ENCODE assay signal across 8 mouse cellular contexts in the genomic region with DNA sequence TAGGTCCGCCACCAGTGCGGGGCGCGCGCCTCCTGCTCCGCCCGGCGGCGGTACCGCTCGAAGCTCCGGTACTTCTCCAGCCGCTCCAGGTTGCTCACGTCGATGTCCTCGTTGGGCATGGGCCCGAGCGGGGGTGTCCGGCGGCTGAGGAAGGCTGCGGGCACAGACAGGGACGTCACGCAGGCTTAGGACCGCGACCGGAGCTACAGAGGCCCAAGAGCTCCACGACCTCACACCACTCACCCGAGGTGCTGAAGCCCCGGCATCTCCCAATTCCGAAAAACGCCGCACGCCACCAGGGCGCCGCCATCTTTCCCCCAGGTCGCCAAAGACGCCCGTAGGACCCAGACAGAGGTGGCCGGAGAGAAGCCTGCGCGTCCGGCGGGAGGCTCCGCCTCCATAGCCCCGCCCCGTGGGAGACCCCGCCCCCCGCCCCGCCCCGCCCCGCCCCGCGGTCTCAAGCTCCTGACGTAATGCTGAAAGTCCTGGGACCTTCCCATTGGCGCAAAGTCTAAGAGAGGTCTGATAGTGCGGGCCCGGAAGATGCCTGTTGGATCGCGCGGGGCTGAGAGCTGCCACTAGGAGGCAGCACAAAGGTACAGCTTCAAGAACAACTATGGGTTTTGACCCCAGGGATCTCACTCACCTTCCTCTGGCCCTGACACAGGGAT. TPM values are rescaled to one million over a fixed set of nuclear protein-coding genes. Genes with fewer than 3 reads are reported as not detected.
DNase-seq lines count a peak whose midpoint lies in the region; ATAC-seq and TF ChIP-seq lines count a peak whose summit lies in the region.

Gene Mrpl38, minus strand, starts transcription at position 401 of the 671 bp plus-strand sequence.

- H3K27ac ChIP-seq in bone marrow, adult 2 months (ENCODE audit: control insufficient read depth, insufficient read depth, low read depth, low read length, poor library complexity), result peak within 1 kb of the TSS; percentile 47; the same call in 1 of the 2 replicates
- H3K27ac ChIP-seq in embryonic facial prominence, embryonic 15.5 days (replicated peaks), result peak within 1 kb of the TSS; percentile 80
- peak within 1 kb of the TSS; percentile 76 for H3K27ac ChIP-seq in kidney, embryonic 14.5 days (ENCODE audit: low read depth, low read length)
- peak within 1 kb of the TSS; percentile 83 for H3K27ac ChIP-seq in limb, embryonic 15.5 days

- peak within 1 kb of the TSS; percentile 98 for H3K4me3 ChIP-seq in bone marrow, adult 2 months (replicated peaks; ENCODE audit: control insufficient read depth, low read depth, low read length)
- peak within 1 kb of the TSS; percentile 94 for H3K4me3 ChIP-seq in embryonic facial prominence, embryonic 15.5 days (replicated peaks)
- peak within 1 kb of the TSS; percentile 98 for H3K4me3 ChIP-seq in kidney, embryonic 14.5 days (ENCODE audit: low read length)
- H3K4me3 ChIP-seq in limb, embryonic 15.5 days, result peak within 1 kb of the TSS; percentile 94

- H3K9ac ChIP-seq in embryonic facial prominence, embryonic 15.5 days, result peak within 1 kb of the TSS; percentile 87
- peak within 1 kb of the TSS; percentile 84 for H3K9ac ChIP-seq in kidney, embryonic 14.5 days (ENCODE audit: low read depth, low read length)
- peak within 1 kb of the TSS; percentile 71 for H3K9ac ChIP-seq in limb, embryonic 15.5 days

- H3K9me3 ChIP-seq in embryonic facial prominence, embryonic 15.5 days (replicated peaks), result no peaks in the 10 kb centered on the region
- H3K9me3 ChIP-seq in kidney, embryonic 14.5 days (ENCODE audit: control insufficient read depth, low read length), result no peaks in the 10 kb centered on the region
- no peaks in the 10 kb centered on the region for H3K9me3 ChIP-seq in limb, embryonic 15.5 days

- peaks cover 46% of the 10 kb centered on the region for H3K36me3 ChIP-seq in embryonic facial prominence, embryonic 15.5 days
- H3K36me3 ChIP-seq in kidney, embryonic 14.5 days (ENCODE audit: control insufficient read depth, insufficient read depth, low read length), result peaks cover 46% of the 10 kb centered on the region
- H3K36me3 ChIP-seq in limb, embryonic 15.5 days, result peaks cover 52% of the 10 kb centered on the region

- no peaks in the 10 kb centered on the region for H3K27me3 ChIP-seq in embryonic facial prominence, embryonic 15.5 days
- no peaks in the 10 kb centered on the region for H3K27me3 ChIP-seq in kidney, embryonic 14.5 days (ENCODE audit: control insufficient read depth, insufficient read depth, low read length)
- H3K27me3 ChIP-seq in limb, embryonic 15.5 days, result no peaks in the 10 kb centered on the region

- peak; percentile 8; the same call in 1 of the 2 replicates for TF ChIP-seq POLR2A in bone marrow, adult 2 months (IDR thresholded peaks at IDR 0.05; ENCODE audit: borderline replicate concordance, control insufficient read depth, low read depth, low read length)

- under 1% methylated on average over 59 of the region's 60 CpGs for WGBS in bone marrow, adult 2 months
- WGBS in embryonic facial prominence, embryonic 15.5 days, result under 1% methylated on average over 60 of the region's 60 CpGs
- WGBS in kidney, embryonic 14.5 days, result under 1% methylated on average over 60 of the region's 60 CpGs
- under 1% methylated on average over 53 of the region's 60 CpGs for WGBS in limb, embryonic 15.5 days

- peak within 1 kb of the TSS; percentile 71 for H3K4me2 ChIP-seq in embryonic facial prominence, embryonic 15.5 days (replicated peaks)
- H3K4me2 ChIP-seq in kidney, embryonic 14.5 days (replicated peaks; ENCODE audit: low read depth, low read length), result peak within 1 kb of the TSS; percentile 71
- peak within 1 kb of the TSS; percentile 72 for H3K4me2 ChIP-seq in limb, embryonic 15.5 days

- peak; percentile 98 for DNase-seq in 416B (ENCODE audit: low read depth)
- DNase-seq in heart, adult 9 months (ENCODE audit: low spot score in 2 of 2), result peak; percentile 91 to 93
- DNase-seq in monocyte, adult 2 months (ENCODE audit: low read depth in 1 of 2, low spot score in 2 of 2), result peak; percentile 61 to 77
- peak; percentile 87 to 92 for DNase-seq in spleen, postnatal 36 days (ENCODE audit: low spot score in 2 of 2)

- peak; percentile 86 for TF ChIP-seq CTCF in bone marrow, adult 2 months (IDR thresholded peaks at IDR 0.05; ENCODE audit: control insufficient read depth, insufficient read depth, low read length)

- H3K4me1 ChIP-seq in bone marrow, adult 2 months (ENCODE audit: control insufficient read depth, insufficient read depth, low read length), result peaks cover 7% of the 10 kb centered on the region
- H3K4me1 ChIP-seq in embryonic facial prominence, embryonic 15.5 days, result peaks cover 20% of the 10 kb centered on the region
- H3K4me1 ChIP-seq in kidney, embryonic 14.5 days (ENCODE audit: control insufficient read depth, insufficient read depth, low read length), result peaks cover 5% of the 10 kb centered on the region; the same call in 1 of the 2 replicates
- H3K4me1 ChIP-seq in limb, embryonic 15.5 days, result peaks cover 19% of the 10 kb centered on the region; the same call in 1 of the 2 replicates

- peak; percentile 95 for ATAC-seq in embryonic facial prominence, embryonic 15.5 days (ENCODE audit: insufficient number of reproducible peaks, low FRiP score, low TSS enrichment, low read depth)
- ATAC-seq in kidney, embryonic 14.5 days (ENCODE audit: low FRiP score, low TSS enrichment), result peak; percentile 96
- peak; percentile 93 for ATAC-seq in limb, embryonic 15.5 days (ENCODE audit: insufficient number of reproducible peaks, low FRiP score, low TSS enrichment, low read depth)

RNA-seq across cellular contexts. Expression of gene Mrpl38, which starts in this region (rescaled TPM):
- 28.0 and 38.3 TPM in 2 replicates for polyA plus RNA-seq in bone marrow, adult 2 months (2011; ENCODE audit: insufficient read depth, insufficient read length, low replicate concordance, missing spikeins)
- 86.9 and 93.7 TPM in 2 replicates for polyA plus RNA-seq in embryonic facial prominence, embryonic 15.5 days (2015; fragmentation: Nextera tagmentation; extraction: Ambion mirVana)
- 111 and 114 TPM in 2 replicates for polyA plus RNA-seq in kidney, embryonic 14.5 days (2014; fragmentation: Nextera tagmentation; extraction: Ambion mirVana)
- 83.9 and 85.5 TPM in 2 replicates for polyA plus RNA-seq in limb, embryonic 15.5 days (2015; fragmentation: Nextera tagmentation; extraction: Ambion mirVana)

Comparison
In these comparisons a context has a peak if more than half of its experiments do, and no peak if none do; other contexts are left out.
1. Peak in every context shown above with its lines: DNase-seq, ATAC-seq, H3K4me3 ChIP-seq and H3K27ac ChIP-seq.